Mouse (Mus musculus): Measurements from ENCODE around the gene Iqsec2. TPM values are rescaled to one million over a fixed set of nuclear protein-coding genes. Genes with fewer than 3 reads are reported as not detected.

The Iqsec2 gene
- polyA plus RNA-seq, 1 experiment from 2014 or later, result 4.8 TPM

DNA sequence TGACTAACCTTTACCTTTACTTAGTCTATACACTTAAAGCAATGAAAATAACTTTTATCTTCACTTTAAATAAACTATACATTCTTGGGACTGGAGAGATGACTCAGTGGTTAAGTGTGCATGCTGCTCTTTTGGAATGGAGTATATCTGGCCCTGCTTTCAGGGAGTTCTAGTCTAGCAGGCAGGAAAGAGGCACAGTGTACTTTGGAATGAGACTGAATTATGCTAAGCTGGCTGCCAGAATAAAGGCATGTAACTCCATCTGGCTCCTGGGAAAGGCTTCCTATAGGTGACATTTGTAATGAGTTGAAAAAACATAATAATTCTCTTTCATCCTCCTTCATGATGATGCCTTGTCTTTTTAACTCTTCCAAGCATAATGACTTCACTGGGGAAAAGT, 43.1 kb downstream of the Iqsec2 start:
- H3K4me2 ChIP-seq, result no peak overlapping the region
- H3K9ac ChIP-seq, result no peak overlapping the region
- no peaks in the 10 kb centered on the region for H3K4me1 ChIP-seq
- no peak overlapping the region for H3K27ac ChIP-seq
- H3K36me3 ChIP-seq (replicated peaks), result no peaks in the 10 kb centered on the region
- H3K9me3 ChIP-seq, result no peaks in the 10 kb centered on the region
- no peak for ATAC-seq (replicated peaks)
- H3K4me3 ChIP-seq, result no peak overlapping the region
- peaks cover 40% of the 10 kb centered on the region for H3K27me3 ChIP-seq (replicated peaks)

- Histone ChIP-seq H3K9ac (no peak overlapping the region), H3K9me3 (no peaks in the 10 kb centered on the region), H3K36me3 (replicated peaks) (no peaks in the 10 kb centered on the region), H3K4me2 (no peak overlapping the region), H3K27me3 (replicated peaks) (peaks cover 59% of the 10 kb centered on the region), H3K27ac (no peak overlapping the region), H3K4me3 (no peak overlapping the region), H3K4me1 (no peaks in the 10 kb centered on the region)
- ATAC-seq (replicated peaks), result no peak
- WGBS, result 73% methylated on average over 1 of the region's 1 CpGs
Measured at GRCm38 (mm10) chrX:152191266-152191665, 47.2 kb downstream of the Iqsec2 start.

- Histone ChIP-seq H3K4me3 (no peak overlapping the region), H3K27me3 (replicated peaks) (peaks cover 54% of the 10 kb centered on the region), H3K9me3 (no peaks in the 10 kb centered on the region), H3K27ac (peak overlapping the region; percentile 91), H3K36me3 (replicated peaks) (no peaks in the 10 kb centered on the region), H3K4me1 (peaks cover 29% of the 10 kb centered on the region), H3K9ac (no peak overlapping the region), H3K4me2 (peak overlapping the region; percentile 31)
- WGBS, result 18% methylated on average over 1 of the region's 1 CpGs
- ATAC-seq (replicated peaks), result peak; percentile 90
Measured at GRCm38 (mm10) chrX:152197814-152198648, 54.0 kb downstream of the Iqsec2 start.

DNA sequence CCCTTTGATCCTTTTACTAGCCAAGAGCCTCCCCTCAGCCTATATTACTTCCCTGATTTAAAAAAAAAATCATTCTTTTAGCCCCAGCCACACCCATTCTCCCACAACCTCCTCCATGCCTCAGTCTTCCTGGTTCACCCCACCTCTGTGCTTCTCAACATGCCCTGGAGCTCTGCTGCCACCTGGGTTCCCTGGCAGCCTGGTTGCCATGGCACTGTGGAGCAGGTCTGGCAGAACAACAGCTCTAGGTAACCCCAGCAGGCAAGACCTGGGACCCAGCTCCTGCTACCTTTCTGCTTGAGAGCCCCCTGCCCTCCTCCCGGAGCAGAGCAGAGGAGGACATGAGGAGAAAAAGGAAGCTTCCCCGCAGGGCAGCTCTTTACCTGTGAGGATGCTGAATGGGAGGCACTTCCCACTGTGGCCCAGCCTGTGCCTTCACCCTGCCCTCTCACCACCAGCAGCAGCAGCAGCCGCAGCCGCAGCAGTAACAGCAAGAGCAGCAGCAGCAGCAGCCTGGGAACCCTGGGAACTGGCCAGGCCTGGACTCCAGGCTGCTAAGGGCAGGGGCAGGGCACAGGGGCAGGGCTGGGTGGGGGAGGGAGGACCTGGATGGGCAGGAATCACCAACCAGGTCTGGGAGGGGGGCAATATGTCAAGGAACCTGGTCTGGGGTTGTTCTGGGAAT, 57.8 kb downstream of the Iqsec2 start:
- H3K9ac ChIP-seq, result no peak overlapping the region
- H3K27me3 ChIP-seq (replicated peaks), result peaks cover 65% of the 10 kb centered on the region
- no peak for ATAC-seq (replicated peaks)
- H3K4me1 ChIP-seq, result peaks cover 29% of the 10 kb centered on the region
- H3K27ac ChIP-seq, result 0 out of 2 replicates have a peak overlapping the region, but pooled peaks have one; percentile 38
- no peak overlapping the region for H3K4me2 ChIP-seq
- no peaks in the 10 kb centered on the region for H3K36me3 ChIP-seq (replicated peaks)
- no peak overlapping the region for H3K4me3 ChIP-seq
- WGBS, result 28% methylated on average over 4 of the region's 4 CpGs
- no peaks in the 10 kb centered on the region for H3K9me3 ChIP-seq

GRCm38 (mm10) chrX:152202422-152203103, 58.5 kb downstream of the Iqsec2 start:
- ATAC-seq (replicated peaks), result no peak
- no peak overlapping the region for H3K27ac ChIP-seq
- H3K9me3 ChIP-seq, result no peaks in the 10 kb centered on the region
- peaks cover 63% of the 10 kb centered on the region for H3K27me3 ChIP-seq (replicated peaks)
- no peak overlapping the region for H3K9ac ChIP-seq
- no peaks in the 10 kb centered on the region for H3K36me3 ChIP-seq (replicated peaks)
- peaks cover 22% of the 10 kb centered on the region for H3K4me1 ChIP-seq
- 32% methylated on average over 8 of the region's 8 CpGs for WGBS
- H3K4me2 ChIP-seq, result no peak overlapping the region
- no peak overlapping the region for H3K4me3 ChIP-seq

DNA sequence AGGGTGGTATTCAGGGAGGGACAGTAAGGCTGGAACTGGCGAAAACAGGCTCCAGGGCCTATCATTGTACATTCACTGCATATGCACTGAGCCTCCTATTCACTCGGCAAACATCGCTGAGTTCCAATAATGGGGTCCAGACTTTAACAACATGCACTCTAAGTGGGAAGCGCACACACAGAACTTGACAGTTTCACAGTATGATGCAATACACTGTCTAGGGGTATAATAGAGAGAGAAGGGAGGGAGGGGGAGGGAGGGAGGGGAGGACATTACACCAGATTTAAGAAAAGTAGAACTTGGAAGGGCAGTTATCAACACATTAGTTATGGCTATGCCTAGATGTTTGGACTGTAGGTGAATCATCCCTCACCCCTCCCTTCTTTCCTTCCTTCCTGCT, 59.2 kb downstream of the Iqsec2 start:
- H3K27ac ChIP-seq, result no peak overlapping the region
- 64% methylated on average over 4 of the region's 4 CpGs for WGBS
- H3K4me3 ChIP-seq, result no peak overlapping the region
- H3K9me3 ChIP-seq, result no peaks in the 10 kb centered on the region
- H3K9ac ChIP-seq, result no peak overlapping the region
- H3K4me1 ChIP-seq, result peaks cover 17% of the 10 kb centered on the region
- no peaks in the 10 kb centered on the region for H3K36me3 ChIP-seq (replicated peaks)
- peaks cover 63% of the 10 kb centered on the region for H3K27me3 ChIP-seq (replicated peaks)
- ATAC-seq (replicated peaks), result no peak
- no peak overlapping the region for H3K4me2 ChIP-seq

- H3K27ac ChIP-seq, result no peak overlapping the region
- H3K27me3 ChIP-seq (replicated peaks), result peaks cover 64% of the 10 kb centered on the region
- H3K4me1 ChIP-seq, result peaks cover 5% of the 10 kb centered on the region; the same call in 1 of the 2 replicates
- H3K4me3 ChIP-seq, result no peak overlapping the region
- WGBS, result 97% methylated on average over 1 of the region's 1 CpGs
- no peak overlapping the region for H3K9ac ChIP-seq
- no peaks in the 10 kb centered on the region for H3K36me3 ChIP-seq (replicated peaks)
- H3K9me3 ChIP-seq, result no peaks in the 10 kb centered on the region
- no peak for ATAC-seq (replicated peaks)
- H3K4me2 ChIP-seq, result no peak overlapping the region
Measured at GRCm38 (mm10) chrX:152205486-152205885, 61.4 kb downstream of the Iqsec2 start.

GRCm38 (mm10) chrX:152214703-152215102, 70.6 kb downstream of the Iqsec2 start:
- 90% methylated on average over 1 of the region's 1 CpGs for WGBS
- Histone ChIP-seq H3K9ac (no peak overlapping the region), H3K27me3 (replicated peaks) (peaks cover 60% of the 10 kb centered on the region), H3K4me2 (no peak overlapping the region), H3K27ac (no peak overlapping the region), H3K36me3 (replicated peaks) (no peaks in the 10 kb centered on the region), H3K9me3 (no peaks in the 10 kb centered on the region), H3K4me1 (no peaks in the 10 kb centered on the region), H3K4me3 (no peak overlapping the region)
- no peak for ATAC-seq (replicated peaks)

DNA sequence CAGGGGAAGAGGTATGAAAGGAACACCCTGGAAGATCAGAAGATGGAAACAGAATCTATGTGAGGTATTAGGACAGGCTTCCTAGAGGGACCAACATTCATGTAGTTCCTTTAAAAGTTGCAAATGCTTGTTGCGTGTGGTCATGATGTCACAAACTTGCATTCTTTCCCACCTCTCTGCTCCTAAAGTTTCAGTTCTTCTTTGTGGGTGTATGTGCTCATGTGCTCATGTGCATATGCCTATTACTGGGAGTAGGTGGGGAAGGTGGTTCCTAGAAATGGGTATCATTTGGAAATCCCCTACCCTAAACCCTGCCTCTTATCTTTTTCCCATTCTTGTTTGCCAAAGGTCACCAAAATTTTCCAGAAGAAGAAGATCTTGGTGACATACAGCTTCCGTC, 74.5 kb downstream of the Iqsec2 start:
- Histone ChIP-seq H3K27me3 (replicated peaks) (peaks cover 59% of the 10 kb centered on the region), H3K36me3 (replicated peaks) (no peaks in the 10 kb centered on the region)

DNA sequence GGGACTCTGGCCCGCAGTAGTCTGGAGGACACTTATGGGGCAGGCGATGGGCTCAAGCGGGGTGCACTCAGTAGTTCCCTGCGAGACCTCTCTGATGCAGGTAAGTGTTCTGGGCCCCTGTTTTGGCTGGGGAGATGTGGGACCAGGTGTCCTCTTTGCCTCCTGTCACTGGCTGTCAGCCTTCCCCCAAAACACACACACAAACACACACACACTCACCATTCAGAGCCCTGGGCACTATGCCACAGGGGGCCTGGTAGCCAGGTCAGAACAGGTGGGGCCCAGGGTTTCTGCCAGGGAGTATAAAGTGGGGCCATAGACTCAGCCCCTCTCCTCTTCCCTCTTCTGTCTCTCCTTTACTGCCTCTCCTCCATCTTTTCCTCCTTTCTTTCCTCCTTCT, 77.7 kb downstream of the Iqsec2 start:
- Histone ChIP-seq H3K4me3 (no peak overlapping the region), H3K27me3 (replicated peaks) (peaks cover 68% of the 10 kb centered on the region), H3K9ac (no peak overlapping the region), H3K36me3 (replicated peaks) (no peaks in the 10 kb centered on the region), H3K4me1 (no peaks in the 10 kb centered on the region), H3K9me3 (no peaks in the 10 kb centered on the region), H3K4me2 (no peak overlapping the region), H3K27ac (no peak overlapping the region)
- 67% methylated on average over 4 of the region's 4 CpGs for WGBS
- ATAC-seq (replicated peaks), result no peak

More for the DNA sequence above, 74.5 kb downstream of the Iqsec2 start:
- no peaks in the 10 kb centered on the region for H3K9me3 ChIP-seq
- no peak overlapping the region for H3K27ac ChIP-seq
- no peak overlapping the region for H3K9ac ChIP-seq
- no peak overlapping the region for H3K4me3 ChIP-seq
- H3K4me1 ChIP-seq, result no peaks in the 10 kb centered on the region
- H3K4me2 ChIP-seq, result no peak overlapping the region
- WGBS, result 100% methylated on average over 2 of the region's 2 CpGs
- ATAC-seq (replicated peaks), result no peak

- Histone ChIP-seq H3K9me3 (no peaks in the 10 kb centered on the region), H3K4me3 (no peak overlapping the region), H3K27ac (no peak overlapping the region), H3K4me2 (no peak overlapping the region), H3K27me3 (replicated peaks) (peaks cover 62% of the 10 kb centered on the region), H3K36me3 (replicated peaks) (no peaks in the 10 kb centered on the region), H3K4me1 (no peaks in the 10 kb centered on the region), H3K9ac (no peak overlapping the region)
- no peak for ATAC-seq (replicated peaks)
- 57% methylated on average over 9 of the region's 9 CpGs for WGBS
Measured at GRCm38 (mm10) chrX:152222226-152222625, 78.2 kb downstream of the Iqsec2 start.

- Histone ChIP-seq H3K4me2 (no peak overlapping the region), H3K9me3 (no peaks in the 10 kb centered on the region), H3K4me1 (no peaks in the 10 kb centered on the region), H3K36me3 (replicated peaks) (no peaks in the 10 kb centered on the region), H3K9ac (no peak overlapping the region), H3K4me3 (no peak overlapping the region), H3K27ac (no peak overlapping the region), H3K27me3 (replicated peaks) (peaks cover 58% of the 10 kb centered on the region)
- WGBS, result 85% methylated on average over 6 of the region's 6 CpGs
- no peak for ATAC-seq (replicated peaks)
Measured at GRCm38 (mm10) chrX:152223313-152223712, 79.2 kb downstream of the Iqsec2 start.

Data from midbrain, embryonic 15.5 days (tissue).